Mouse (Mus musculus) embryonic facial prominence, embryonic 14.5 days (tissue): ENCODE data around the gene Jak1. TPM values are rescaled to one million over a fixed set of nuclear protein-coding genes. Genes with fewer than 3 reads are reported as not detected.

Experiments
- ATAC-seq: fragments of 200-750 bp; cut with Nextera tagmentation; 2 replicates; pipeline ENCODE4 v1.8.0; 2017; ENCODE audit warnings: low read depth, moderate number of reproducible peaks, moderate TSS enrichment
- DNase-seq: peaks from one replicate; pipeline ENCODE4 v3.0.0-alpha.2; 2015; ENCODE audit warnings: low spot score
- H3K27ac ChIP-seq: fragments of 300-500 bp; sonication (generic); replicated peaks from 2 replicates; pipeline ENCODE4 v1.5.1; 2014; ENCODE audit warnings: low read depth, mild to moderate bottlenecking, low read length, moderate library complexity
- H3K27me3 ChIP-seq: fragments of 300-500 bp; sonication (generic); replicated peaks from 2 replicates; pipeline ENCODE4 v1.6.1; 2014; ENCODE audit warnings: low read length; ENCODE audit not compliant: control insufficient read depth, insufficient read depth
- H3K36me3 ChIP-seq: fragments of 300-500 bp; sonication (generic); 2 replicates; pipeline ENCODE4 v1.6.1; 2014; ENCODE audit warnings: low read length, mixed read lengths; ENCODE audit not compliant: control insufficient read depth, insufficient read depth
- H3K4me1 ChIP-seq: fragments of 300-500 bp; sonication (generic); 2 replicates; pipeline ENCODE4 v1.6.1; 2014; ENCODE audit warnings: antibody characterized with exemption, low read length; ENCODE audit not compliant: control insufficient read depth, insufficient read depth
- H3K4me2 ChIP-seq: fragments of 300-500 bp; sonication (generic); 2 replicates; pipeline ENCODE4 v1.6.1; 2014; ENCODE audit warnings: low read depth, mild to moderate bottlenecking, low read length, moderate library complexity, mixed read lengths
- H3K4me3 ChIP-seq: fragments of 300-500 bp; sonication (generic); 2 replicates; pipeline ENCODE4 v1.5.1; 2014; ENCODE audit warnings: low read depth, mild to moderate bottlenecking, low read length
- H3K9ac ChIP-seq: fragments of 300-500 bp; sonication (generic); 2 replicates; pipeline ENCODE4 v1.6.1; 2014; ENCODE audit warnings: low read depth, mild to moderate bottlenecking, low read length, moderate library complexity, mixed read lengths
- H3K9me3 ChIP-seq: fragments of 300-500 bp; sonication (generic); 2 replicates; pipeline ENCODE4 v1.6.1; 2016; ENCODE audit warnings: low read length; ENCODE audit not compliant: control insufficient read depth
- WGBS: fragments of 180-500 bp; shearing (Covaris S2); extraction: QIAGEN DNeasy Blood & Tissue Kit; methylation state at CpG from one replicate; pipeline ENCODE4 v1.1.7; 2014; 5-methylcytosine and 5-hydroxymethylcytosine counted together
- polyA plus RNA-seq: library from polyadenylated mRNA; unstranded; fragments of >200 nt; fragmentation: Nextera tagmentation; extraction: Ambion mirVana; gene quantifications from 2 replicates; pipeline ENCODE4 v1.2.1, GENCODE M21; 2014

Gene Jak1
- polyA plus RNA-seq, 1 experiment from 2014 or later: 82.2 TPM

DNA sequence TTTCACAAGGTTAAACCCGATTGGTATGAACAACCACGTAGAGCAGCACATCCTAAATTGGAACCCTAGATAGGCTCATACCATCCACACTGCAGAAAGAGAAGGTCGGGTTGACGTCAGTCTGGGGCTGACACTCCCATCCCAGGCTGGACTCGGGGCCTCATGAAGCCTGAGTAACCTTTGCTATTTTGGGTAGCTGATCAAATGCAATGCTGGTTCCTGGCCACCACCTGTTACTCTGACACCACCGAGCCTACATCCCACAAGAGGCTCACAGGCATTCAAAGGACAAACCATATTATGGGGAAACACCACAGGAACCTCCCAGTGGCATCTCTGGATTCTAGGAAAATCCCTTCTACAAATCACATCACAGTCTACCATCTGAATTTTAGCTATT lies 28.3 kb downstream of the Jak1 start:
- ATAC-seq: no peak
- H3K9me3 ChIP-seq: no peaks in the 10 kb centered on the region
- WGBS: 82% methylated on average over 6 of the region's 6 CpGs
- H3K4me2 ChIP-seq: no peak overlapping the region
- peaks cover 10% of the 10 kb centered on the region for H3K4me1 ChIP-seq
- DNase-seq: no peak
- no peak overlapping the region for H3K9ac ChIP-seq
- no peak overlapping the region for H3K27ac ChIP-seq
- H3K4me3 ChIP-seq: no peak overlapping the region
- no peaks in the 10 kb centered on the region for H3K27me3 ChIP-seq
- H3K36me3 ChIP-seq: no peaks in the 10 kb centered on the region

DNA sequence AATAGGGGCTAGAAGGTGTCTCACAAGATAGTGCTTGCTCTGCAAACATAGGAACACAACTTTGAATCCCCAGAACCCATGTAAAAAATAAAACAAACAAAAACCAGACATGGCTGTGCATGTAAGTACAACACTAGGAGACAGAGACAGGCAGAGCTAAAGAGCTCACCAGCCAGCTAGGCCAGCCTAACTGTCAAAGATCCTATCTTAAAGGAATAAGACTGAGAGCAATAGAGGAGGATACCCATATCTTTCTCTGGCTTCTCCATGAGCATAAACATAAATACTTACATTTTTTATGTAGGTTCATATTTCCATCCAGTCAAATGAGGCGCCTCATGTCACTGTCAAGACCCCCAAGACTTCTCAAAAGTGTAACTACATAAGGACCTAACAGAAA lies 29.1 kb downstream of the Jak1 start:
- Histone ChIP-seq H3K4me1 (peaks cover 10% of the 10 kb centered on the region), H3K9me3 (no peaks in the 10 kb centered on the region), H3K27me3 (no peaks in the 10 kb centered on the region), H3K4me2 (no peak overlapping the region), H3K9ac (no peak overlapping the region), H3K27ac (no peak overlapping the region), H3K4me3 (no peak overlapping the region), H3K36me3 (no peaks in the 10 kb centered on the region)
- ATAC-seq (no peak), DNase-seq (no peak)
- 87% methylated on average over 1 of the region's 1 CpGs for WGBS

- Histone ChIP-seq H3K27me3 (no peaks in the 10 kb centered on the region), H3K4me2 (no peak overlapping the region), H3K9ac (no peak overlapping the region), H3K27ac (no peak overlapping the region), H3K4me3 (no peak overlapping the region), H3K9me3 (no peaks in the 10 kb centered on the region), H3K36me3 (no peaks in the 10 kb centered on the region), H3K4me1 (peaks cover 10% of the 10 kb centered on the region)
- ATAC-seq (no peak), DNase-seq (no peak)
- 58% methylated on average over 1 of the region's 1 CpGs for WGBS
These were observed 30.3 kb downstream of the Jak1 start for GRCm38 (mm10) chr4:101234753-101235152.

- H3K9ac ChIP-seq: no peak overlapping the region
- no peak overlapping the region for H3K4me2 ChIP-seq
- no peaks in the 10 kb centered on the region for H3K36me3 ChIP-seq
- DNase-seq: peak; percentile 78
- ATAC-seq: no peak
- 44% methylated on average over 1 of the region's 1 CpGs for WGBS
- no peak overlapping the region for H3K27ac ChIP-seq
- peaks cover 10% of the 10 kb centered on the region for H3K4me1 ChIP-seq
- no peaks in the 10 kb centered on the region for H3K27me3 ChIP-seq
- H3K4me3 ChIP-seq: no peak overlapping the region
- H3K9me3 ChIP-seq: no peaks in the 10 kb centered on the region
These were observed 30.8 kb downstream of the Jak1 start for GRCm38 (mm10) chr4:101234332-101234731.

DNA sequence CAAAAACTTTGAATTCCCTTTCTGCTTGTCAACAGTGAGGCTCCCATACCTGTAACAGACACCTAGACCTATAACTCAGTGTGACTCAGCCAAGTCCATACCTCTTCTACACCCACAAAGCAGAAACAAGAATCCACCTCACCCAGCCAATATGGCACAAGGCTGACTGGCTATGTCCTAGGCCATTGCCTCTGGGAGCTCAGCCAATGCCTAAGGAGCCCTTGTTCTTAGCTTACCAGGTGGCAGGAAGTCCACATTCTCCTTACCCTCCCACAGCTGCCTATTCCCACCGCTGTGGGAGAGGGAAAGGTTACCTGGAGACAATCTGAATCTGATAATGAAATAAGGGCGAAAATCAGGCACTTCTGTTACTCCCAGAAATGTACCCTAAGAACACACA lies 34.5 kb downstream of the Jak1 start:
- H3K9ac ChIP-seq: no peak overlapping the region
- WGBS: 96% methylated on average over 2 of the region's 2 CpGs
- no peaks in the 10 kb centered on the region for H3K9me3 ChIP-seq
- H3K4me3 ChIP-seq: no peak overlapping the region
- ATAC-seq: no peak
- H3K27me3 ChIP-seq: no peaks in the 10 kb centered on the region
- no peak for DNase-seq
- H3K36me3 ChIP-seq: no peaks in the 10 kb centered on the region
- H3K27ac ChIP-seq: no peak overlapping the region
- peaks cover 14% of the 10 kb centered on the region for H3K4me1 ChIP-seq
- no peak overlapping the region for H3K4me2 ChIP-seq

DNA sequence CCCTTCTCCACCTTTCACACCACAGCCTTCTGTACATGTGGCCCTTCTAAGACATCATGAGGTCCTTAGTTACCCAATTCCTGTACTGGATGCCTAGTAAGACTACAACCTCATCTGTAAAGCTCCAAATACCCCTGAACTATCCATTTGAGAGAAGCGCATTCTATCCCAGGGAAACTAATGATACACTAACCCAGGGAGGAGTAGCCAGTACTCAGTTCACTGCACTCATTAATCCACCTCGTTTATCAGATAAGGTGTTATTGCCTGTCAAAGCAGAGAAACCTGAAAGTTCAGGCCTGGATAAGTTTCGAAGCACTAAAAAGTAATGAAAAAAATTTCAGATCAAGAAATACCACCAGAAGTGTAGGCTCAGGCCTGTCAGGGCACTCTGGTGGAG lies 37.7 kb downstream of the Jak1 start:
- Histone ChIP-seq H3K27ac (no peak overlapping the region), H3K9me3 (no peaks in the 10 kb centered on the region), H3K9ac (no peak overlapping the region), H3K36me3 (no peaks in the 10 kb centered on the region), H3K4me1 (0 out of 2 replicates have a peak, but pooled peaks cover 3% of the 10 kb centered on the region), H3K27me3 (no peaks in the 10 kb centered on the region), H3K4me2 (no peak overlapping the region), H3K4me3 (no peak overlapping the region)
- 91% methylated on average over 3 of the region's 3 CpGs for WGBS
- no peak for ATAC-seq
- no peak for DNase-seq

DNA sequence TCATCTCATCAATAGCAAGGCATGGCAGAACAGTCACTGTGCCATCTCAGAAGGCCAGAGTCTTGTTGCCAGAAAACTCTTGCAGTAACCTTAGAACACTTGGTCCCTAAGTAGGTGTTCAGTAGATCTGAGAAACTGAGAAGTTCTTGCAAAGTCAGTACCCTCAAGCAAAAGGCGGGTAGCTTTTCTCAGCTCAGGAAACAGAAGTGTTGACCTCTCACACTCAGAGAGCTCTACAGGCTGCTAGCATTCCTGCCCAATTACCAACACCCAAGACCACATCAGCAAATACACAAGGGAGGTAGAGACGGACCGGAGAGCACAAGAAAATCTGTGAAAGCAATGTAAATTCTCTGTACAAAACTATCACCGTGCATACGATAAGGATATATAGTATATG lies 39.1 kb downstream of the Jak1 start:
- H3K27me3 ChIP-seq: no peaks in the 10 kb centered on the region
- 74% methylated on average over 5 of the region's 5 CpGs for WGBS
- no peak overlapping the region for H3K4me3 ChIP-seq
- DNase-seq (no peak), ATAC-seq (no peak)
- H3K9me3 ChIP-seq: no peaks in the 10 kb centered on the region
- H3K4me1 ChIP-seq: 0 out of 2 replicates have a peak, but pooled peaks cover 3% of the 10 kb centered on the region
- no peak overlapping the region for H3K4me2 ChIP-seq
- H3K27ac ChIP-seq: no peak overlapping the region
- no peaks in the 10 kb centered on the region for H3K36me3 ChIP-seq
- no peak overlapping the region for H3K9ac ChIP-seq

- Histone ChIP-seq H3K9me3 (no peaks in the 10 kb centered on the region), H3K4me2 (no peak overlapping the region), H3K27ac (no peak overlapping the region), H3K36me3 (no peaks in the 10 kb centered on the region), H3K27me3 (no peaks in the 10 kb centered on the region), H3K4me3 (no peak overlapping the region), H3K4me1 (no peaks in the 10 kb centered on the region), H3K9ac (no peak overlapping the region)
- DNase-seq (peak; percentile 70), ATAC-seq (no peak)
- WGBS: 62% methylated on average over 2 of the region's 2 CpGs
These were observed 44.1 kb downstream of the Jak1 start for GRCm38 (mm10) chr4:101220946-101221345.

DNA sequence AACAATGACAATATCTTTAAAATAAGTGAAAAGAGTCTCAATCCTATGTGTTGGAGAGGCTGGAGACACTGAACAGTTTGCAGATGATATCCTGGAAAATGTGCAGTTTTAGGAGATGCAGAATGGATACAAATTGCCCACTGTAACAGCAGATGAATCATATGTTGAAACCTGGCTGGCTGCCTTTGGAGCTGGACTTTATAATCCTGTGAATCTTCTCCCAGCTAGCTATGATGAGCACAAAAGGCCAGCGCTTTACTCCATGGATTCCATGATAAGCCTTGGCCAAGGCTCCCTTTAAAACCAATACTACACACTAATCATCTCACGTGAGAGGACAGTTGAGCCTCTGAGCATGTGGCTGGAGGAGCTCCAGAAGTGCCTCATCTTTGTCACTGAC lies 45.2 kb downstream of the Jak1 start:
- WGBS: 80% methylated on average over 2 of the region's 2 CpGs
- peak; percentile 34 for DNase-seq

More for the DNA sequence above, 45.2 kb downstream of the Jak1 start:
- Histone ChIP-seq H3K9me3 (no peaks in the 10 kb centered on the region), H3K27ac (no peak overlapping the region), H3K9ac (no peak overlapping the region), H3K4me3 (no peak overlapping the region), H3K4me2 (no peak overlapping the region), H3K4me1 (no peaks in the 10 kb centered on the region), H3K36me3 (no peaks in the 10 kb centered on the region), H3K27me3 (no peaks in the 10 kb centered on the region)
- ATAC-seq: no peak
